Mouse (Mus musculus): ENCODE measurements around the gene Spic. TPM values are rescaled to one million over a fixed set of nuclear protein-coding genes. Genes with fewer than 3 reads are reported as not detected.
"Not testable (repeated sequence)": the region's sequence is repeated elsewhere in the genome, so short reads cannot be mapped to it uniquely, and the experiment has no call there.

The Spic gene
- polyA plus RNA-seq, 1 experiment = not detected

GRCm38 (mm10) chr10:88663856-88664255, 21.0 kb downstream of the Spic start:
- not testable (repeated sequence) for DNase-seq (ENCODE audit: extremely low spot score in 1 of 2, low spot score in 1 of 2)

DNA sequence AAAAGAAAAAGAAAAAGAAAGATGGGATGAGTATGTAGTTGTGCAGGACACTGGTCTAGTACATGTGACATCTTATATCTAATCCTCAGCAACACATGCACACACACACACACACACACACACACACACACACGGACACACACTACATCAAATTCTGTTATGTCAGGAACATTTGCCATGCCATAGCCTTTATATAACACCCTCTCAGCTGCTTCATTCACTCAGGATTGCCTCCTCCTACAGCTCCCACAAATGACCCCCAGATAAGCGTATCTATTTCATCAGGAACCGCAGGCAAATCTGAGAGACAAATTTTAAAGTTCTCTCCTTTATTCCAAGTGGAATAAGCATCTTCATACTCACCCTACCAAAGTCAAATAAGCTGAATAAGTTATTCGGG, 25.9 kb downstream of the Spic start:
- DNase-seq (ENCODE audit: extremely low spot score in 1 of 2, low spot score in 1 of 2) = no peak

- DNase-seq (ENCODE audit: extremely low spot score in 1 of 2, low spot score in 1 of 2) = no peak
Measured at GRCm38 (mm10) chr10:88645448-88645847, 39.4 kb downstream of the Spic start.

GRCm38 (mm10) chr10:88631330-88631953, 53.4 kb downstream of the Spic start:
- no peak for DNase-seq (ENCODE audit: extremely low spot score in 1 of 2, low spot score in 1 of 2)

DNA sequence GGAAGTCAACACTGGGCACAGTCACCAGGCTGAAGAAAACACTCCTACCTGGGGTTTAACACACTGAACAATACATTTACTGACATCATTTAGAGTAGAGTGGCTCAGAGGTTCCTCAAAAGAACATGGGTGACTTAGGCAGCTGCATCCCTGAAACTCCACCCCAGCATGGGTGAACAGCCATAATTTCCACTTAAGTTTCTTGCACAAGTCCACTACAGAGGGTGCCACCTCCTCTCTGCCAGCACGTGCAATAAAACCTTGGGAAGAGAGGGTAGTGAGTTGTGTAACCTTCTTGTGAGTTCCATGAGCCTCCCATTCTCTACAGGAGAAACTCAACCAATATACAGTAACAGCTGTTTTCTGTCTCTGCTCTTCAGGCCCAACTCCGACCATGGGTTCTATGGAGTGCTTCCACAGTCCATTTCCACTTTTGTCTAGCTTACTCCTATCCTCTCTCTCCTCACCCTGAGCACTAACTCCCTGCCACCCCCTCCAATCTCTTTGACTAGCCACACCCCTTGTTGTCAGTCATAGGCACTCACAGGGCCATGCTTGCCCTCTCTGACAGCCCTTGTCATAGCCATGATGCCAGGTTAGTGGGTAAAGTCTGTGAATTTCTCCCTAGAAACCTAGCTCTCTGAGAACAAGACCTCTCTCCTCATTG, 54.0 kb downstream of the Spic start:
- no peak for DNase-seq (ENCODE audit: extremely low spot score in 1 of 2, low spot score in 1 of 2)

DNA sequence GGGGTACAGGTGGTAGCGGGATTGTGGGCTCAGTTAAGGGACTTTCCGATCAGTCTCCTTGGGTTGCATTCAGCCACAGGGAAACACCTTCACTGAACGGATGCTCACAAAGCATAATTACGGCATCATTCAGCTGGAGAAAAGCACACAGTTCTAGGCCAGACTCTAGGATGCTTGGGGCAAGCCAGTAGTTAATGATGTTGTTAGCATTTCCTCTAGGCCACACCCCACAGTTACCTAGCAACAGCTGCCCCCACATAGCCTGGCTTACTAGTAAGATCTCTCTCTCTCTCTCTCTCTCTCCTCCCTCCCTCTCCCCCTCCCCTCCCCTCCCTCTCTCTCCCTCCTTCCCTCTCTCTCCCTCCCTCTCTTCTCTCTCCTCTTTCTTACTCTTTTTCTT, 57.8 kb downstream of the Spic start:
- peak in 1 of 2 experiments; percentile 33 for DNase-seq (ENCODE audit: extremely low spot score in 1 of 2, low spot score in 1 of 2)

DNA sequence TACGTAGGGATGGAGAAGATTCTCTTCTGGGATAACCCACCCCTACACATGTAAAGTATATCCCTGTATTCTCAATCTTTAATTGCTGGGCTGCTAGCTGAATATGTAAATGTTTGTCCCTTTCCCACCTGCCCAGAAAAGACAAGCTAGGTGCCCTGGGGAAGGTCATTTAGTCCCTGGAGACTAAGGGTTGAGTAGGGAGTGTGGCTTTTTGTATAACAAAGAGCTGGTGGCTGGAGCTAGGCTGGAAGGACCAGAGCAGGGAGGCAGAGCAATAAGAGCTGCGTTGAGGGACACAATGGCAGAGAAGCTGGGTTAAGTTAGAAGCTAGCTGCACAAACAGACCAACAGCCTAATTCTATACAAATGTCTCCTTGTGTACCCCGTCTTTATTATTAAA, 58.6 kb downstream of the Spic start:
- no peak for DNase-seq (ENCODE audit: extremely low spot score in 1 of 2, low spot score in 1 of 2)

Other genes with a start within 250 kb of the Spic start
- gene Sycp3, start 225.4 kb downstream of the Spic start, polyA plus RNA-seq (2012; rRNA removed) = 0.30 and 0.38 TPM in 2 replicates
- gene Chpt1, start 180.9 kb downstream of the Spic start, polyA plus RNA-seq (2012; rRNA removed) = 25.9 and 29.0 TPM in 2 replicates
- 12.3 and 13.3 TPM in 2 replicates for gene Mybpc1, start 79.9 kb downstream of the Spic start, polyA plus RNA-seq (2012; rRNA removed)
- 124 and 126 TPM in 2 replicates for gene Arl1, start 45.8 kb upstream of the Spic start, polyA plus RNA-seq (2012; rRNA removed)
- gene Utp20, start 141.8 kb upstream of the Spic start, polyA plus RNA-seq (2012; rRNA removed) = 17.2 and 20.7 TPM in 2 replicates
- gene Slc5a8, start 201.0 kb upstream of the Spic start, polyA plus RNA-seq (2012; rRNA removed) = 0.04 and 0.14 TPM in 2 replicates